In the genomic region with DNA sequence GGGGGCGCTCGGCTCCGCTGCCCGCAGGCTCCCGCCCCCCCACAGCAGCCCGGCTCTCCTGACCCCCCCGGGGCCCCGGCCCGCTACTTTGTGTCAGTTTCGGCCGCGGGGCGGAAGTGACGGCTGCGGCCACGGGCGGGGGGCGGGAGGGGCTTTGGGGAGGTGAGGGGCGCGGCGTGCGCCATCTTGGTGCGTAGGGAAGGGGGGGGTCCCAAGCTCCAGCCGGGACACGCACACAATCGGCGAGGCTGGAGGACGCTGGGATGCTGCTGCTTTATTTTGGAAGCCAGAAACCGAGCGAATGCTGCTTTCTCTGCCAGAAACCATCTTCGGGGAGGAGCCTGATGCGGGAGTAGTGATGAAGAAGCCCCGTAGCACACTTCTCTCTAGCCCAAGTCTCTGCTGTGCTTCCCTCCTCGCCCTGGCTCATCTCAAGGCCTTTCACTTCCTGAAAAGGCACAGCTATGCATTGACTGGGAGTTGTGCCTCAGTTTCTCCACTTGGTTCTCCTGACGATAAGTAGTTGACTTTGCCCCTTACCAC, we compare ENCODE assay signal across 7 mouse cellular contexts. TPM values are rescaled to one million over a fixed set of nuclear protein-coding genes. Genes with fewer than 3 reads are reported as not detected.
DNase-seq lines count a peak whose midpoint lies in the region; ATAC-seq and TF ChIP-seq lines count a peak whose summit lies in the region.

A gene (minus strand): TSS at position 288 of the 543 bp plus-strand sequence.

- in situ Hi-C loops in Patski (cut with MboI; ENCODE audit: low pct_unique_long_range_greater_than_20kb), result no loop called here

- CTCF ChIA-PET in Patski (lab: Charles Lee), result interaction anchor here (0.8 to 3.5 kb wide), 12 partner anchors 8 to 178 kb away, joined by 3 to 44 read pairs (median 4); no protein-coding TSS in a partner anchor

- H3K4me3 ChIP-seq in cerebellum, adult 2 months (replicated peaks; ENCODE audit: insufficient read depth, low read depth, low read length), result peak within 1 kb of the TSS; percentile 69
- H3K4me3 ChIP-seq in hindbrain, embryonic 13.5 days, result peak within 1 kb of the TSS; percentile 94
- peak within 1 kb of the TSS; percentile 98 for H3K4me3 ChIP-seq in spleen, adult 2 months (ENCODE audit: extremely low read depth, insufficient read depth, insufficient read length)

- 1% methylated on average over 34 of the region's 35 CpGs for WGBS in cerebellum, adult 2 months
- WGBS in hindbrain, embryonic 13.5 days, result under 1% methylated on average over 35 of the region's 35 CpGs
- 2% methylated on average over 35 of the region's 35 CpGs for WGBS in spleen, adult 2 months

- H3K4me1 ChIP-seq in cerebellum, adult 2 months (ENCODE audit: control insufficient read depth, insufficient read depth, low read length), result peaks cover 25% of the 10 kb centered on the region
- H3K4me1 ChIP-seq in hindbrain, embryonic 13.5 days (replicated peaks), result peaks cover 62% of the 10 kb centered on the region
- peaks cover 32% of the 10 kb centered on the region for H3K4me1 ChIP-seq in spleen, adult 2 months (ENCODE audit: control insufficient read depth, insufficient read depth, insufficient read length)

- no peaks in the 10 kb centered on the region for H3K9me3 ChIP-seq in hindbrain, embryonic 13.5 days

- peak within 1 kb of the TSS; percentile 99 for H3K9ac ChIP-seq in hindbrain, embryonic 13.5 days

- intact Hi-C loops in left cerebral cortex, postnatal 14 days (cut with DNase I), result loop anchor here (5.0 kb wide), 1 partner anchor 34 kb away; a partner anchor contains a TSS

- no peak for TF ChIP-seq CTCF in Patski (IDR thresholded peaks at IDR 0.05)
- no peak for TF ChIP-seq CTCF in cerebellum, adult 2 months (IDR thresholded peaks at IDR 0.05; ENCODE audit: borderline replicate concordance, insufficient read depth, low read depth, low read length)
- no peak for TF ChIP-seq CTCF in spleen, adult 2 months (IDR thresholded peaks at IDR 0.05; ENCODE audit: extremely low read depth, insufficient read depth, insufficient read length, insufficient replicate concordance)

- peak within 1 kb of the TSS; percentile 9; the same call in 1 of the 2 replicates for H3K27ac ChIP-seq in cerebellum, adult 2 months (ENCODE audit: insufficient read depth, low read length)
- H3K27ac ChIP-seq in hindbrain, embryonic 13.5 days, result peak within 1 kb of the TSS; percentile 96
- peak within 1 kb of the TSS; percentile 92 for H3K27ac ChIP-seq in spleen, adult 2 months (ENCODE audit: insufficient read depth, low read length)

- peak; percentile 18 for ATAC-seq in Patski
- ATAC-seq in hindbrain, embryonic 13.5 days (ENCODE audit: low FRiP score), result peak; percentile 57

- H3K4me2 ChIP-seq in hindbrain, embryonic 13.5 days, result peak within 1 kb of the TSS; percentile 99

- no peak for DNase-seq in Patski (ENCODE audit: low read depth, low spot score)
- peak; percentile 54 to 63 for DNase-seq in cerebellum, adult 2 months
- DNase-seq in frontal cortex, postnatal 36 days (ENCODE audit: low spot score in 2 of 2), result peak; percentile 54 to 61
- peak; percentile 48 to 69 for DNase-seq in left cerebral cortex, postnatal 14 days (ENCODE audit: low spot score in 2 of 2)
- DNase-seq in mesoderm, embryonic 11.5 days (ENCODE audit: low read depth, low spot score), result peak; percentile 83
- peak; percentile 27 to 52 for DNase-seq in spleen, adult 2 months (ENCODE audit: low read depth in 1 of 2, low spot score in 2 of 2)

- peaks cover 3% of the 10 kb centered on the region for H3K36me3 ChIP-seq in hindbrain, embryonic 13.5 days
- H3K36me3 ChIP-seq in spleen, adult 2 months (ENCODE audit: control insufficient read depth, insufficient read depth, low read length), result no peaks in the 10 kb centered on the region; the same call in 1 of the 2 replicates

- POLR2A ChIA-PET in Patski (lab: Charles Lee), result interaction anchor here (0.9 to 2.9 kb wide), 6 partner anchors 24 to 114 kb away, joined by 3 to 13 read pairs (median 5); a partner anchor contains a TSS

- TF ChIP-seq POLR2A in cerebellum, adult 2 months (IDR thresholded peaks at IDR 0.05; ENCODE audit: borderline replicate concordance, insufficient read depth, low read length), result peak; percentile 40; the same call in 1 of the 2 replicates
- TF ChIP-seq POLR2A in spleen, adult 2 months (IDR thresholded peaks at IDR 0.05; ENCODE audit: low read depth, low read length), result peak; percentile 15; the same call in 1 of the 2 replicates

- no peaks in the 10 kb centered on the region for H3K27me3 ChIP-seq in Patski
- H3K27me3 ChIP-seq in cerebellum, adult 2 months (ENCODE audit: control insufficient read depth, insufficient read depth, low read length), result no peaks in the 10 kb centered on the region
- no peaks in the 10 kb centered on the region for H3K27me3 ChIP-seq in hindbrain, embryonic 13.5 days
- no peaks in the 10 kb centered on the region for H3K27me3 ChIP-seq in spleen, adult 2 months (ENCODE audit: control insufficient read depth, insufficient read depth, low read length)

RNA-seq across cellular contexts. Expression of the gene that starts here (rescaled TPM):
- polyA plus RNA-seq in Patski (2021), result 52.0 TPM
- 91.9 and 97.8 TPM in 2 replicates for polyA plus RNA-seq in cerebellum, adult 2 months (2012; rRNA removed)
- 13.4 TPM in 2 replicates for polyA plus RNA-seq in hindbrain, embryonic 13.5 days (2015; fragmentation: Nextera tagmentation; extraction: Ambion mirVana)
- 10 to 100 TPM; 94.6 to 95.2 TPM for total RNA-seq in left cerebral cortex, postnatal 14 days (2021)
- 49.3 and 66.0 TPM in 2 replicates for polyA plus RNA-seq in spleen, adult 2 months (2012; rRNA removed)

Comparison
In these comparisons a context has a peak if more than half of its experiments do, and no peak if none do; other contexts are left out.
1. H3K27ac ChIP-seq: peak in every context shown above with its lines; median percentile 96 in hindbrain, embryonic 13.5 days; 92 in spleen, adult 2 months; 9 in cerebellum, adult 2 months.